Mouse (Mus musculus): ENCODE data around the gene Gm17571. TPM values are rescaled to one million over a fixed set of nuclear protein-coding genes. Genes with fewer than 3 reads are reported as not detected.

The Gm17571 gene
- not detected for total RNA-seq (2021)

- intact Hi-C loops (cut with DNase I): no loop called here
- DNase-seq: no peak
These were observed at the start of gene Gm17571 for GRCm38 (mm10) chr9:13446703-13447285. Gene Gm17571 (minus strand): TSS chr9:13446753.

- no peak for DNase-seq
- intact Hi-C loops (cut with DNase I): no loop called here
These were observed 49.0 kb upstream of the Gm17571 start for GRCm38 (mm10) chr9:13495530-13495929.

- no peak for DNase-seq
- intact Hi-C loops (cut with DNase I): no loop called here
These were observed 47.2 kb upstream of the Gm17571 start for GRCm38 (mm10) chr9:13493746-13494145.

GRCm38 (mm10) chr9:13492807-13493206, 46.3 kb upstream of the Gm17571 start:
- intact Hi-C loops (cut with DNase I): no loop called here
- no peak for DNase-seq

GRCm38 (mm10) chr9:13491854-13492620, 45.5 kb upstream of the Gm17571 start:
- intact Hi-C loops (cut with DNase I): no loop called here
- no peak for DNase-seq

- intact Hi-C loops (cut with DNase I): no loop called here
These were observed 44.6 kb upstream of the Gm17571 start for GRCm38 (mm10) chr9:13491107-13491506.

GRCm38 (mm10) chr9:13485914-13486313, 39.4 kb upstream of the Gm17571 start:
- intact Hi-C loops (cut with DNase I): no loop called here

More at GRCm38 (mm10) chr9:13491107-13491506, 44.6 kb upstream of the Gm17571 start:
- no peak for DNase-seq

GRCm38 (mm10) chr9:13484267-13485240, 38.0 kb upstream of the Gm17571 start:
- DNase-seq: no peak
- intact Hi-C loops (cut with DNase I): no loop called here

More at GRCm38 (mm10) chr9:13485914-13486313, 39.4 kb upstream of the Gm17571 start:
- no peak for DNase-seq

GRCm38 (mm10) chr9:13483199-13484068, 36.9 kb upstream of the Gm17571 start:
- no peak for DNase-seq
- intact Hi-C loops (cut with DNase I): no loop called here

- DNase-seq: no peak
These were observed 32.7 kb upstream of the Gm17571 start for GRCm38 (mm10) chr9:13479275-13479674.

GRCm38 (mm10) chr9:13474951-13475350, 28.4 kb upstream of the Gm17571 start:
- no peak for DNase-seq
- intact Hi-C loops (cut with DNase I): no loop called here

More at GRCm38 (mm10) chr9:13479275-13479674, 32.7 kb upstream of the Gm17571 start:
- intact Hi-C loops (cut with DNase I): no loop called here

GRCm38 (mm10) chr9:13470013-13470412, 23.5 kb upstream of the Gm17571 start:
- intact Hi-C loops (cut with DNase I): no loop called here

GRCm38 (mm10) chr9:13468778-13469177, 22.2 kb upstream of the Gm17571 start:
- no peak for DNase-seq
- intact Hi-C loops (cut with DNase I): no loop called here

More at GRCm38 (mm10) chr9:13470013-13470412, 23.5 kb upstream of the Gm17571 start:
- DNase-seq: no peak

GRCm38 (mm10) chr9:13467745-13468144, 21.2 kb upstream of the Gm17571 start:
- intact Hi-C loops (cut with DNase I): no loop called here
- DNase-seq: no peak

GRCm38 (mm10) chr9:13466816-13467215, 20.3 kb upstream of the Gm17571 start:
- no peak for DNase-seq
- intact Hi-C loops (cut with DNase I): no loop called here

GRCm38 (mm10) chr9:13466351-13466750, 19.8 kb upstream of the Gm17571 start:
- no peak for DNase-seq
- intact Hi-C loops (cut with DNase I): no loop called here

GRCm38 (mm10) chr9:13465358-13466020, 18.9 kb upstream of the Gm17571 start:
- intact Hi-C loops (cut with DNase I): no loop called here

GRCm38 (mm10) chr9:13460926-13461325, 14.4 kb upstream of the Gm17571 start:
- intact Hi-C loops (cut with DNase I): no loop called here
- DNase-seq: no peak

More at GRCm38 (mm10) chr9:13465358-13466020, 18.9 kb upstream of the Gm17571 start:
- no peak for DNase-seq

GRCm38 (mm10) chr9:13460012-13460411, 13.5 kb upstream of the Gm17571 start:
- no peak for DNase-seq
- intact Hi-C loops (cut with DNase I): no loop called here

All from left cerebral cortex, postnatal 4 days (tissue).